Mouse (Mus musculus) R1 (cell line): Measurements from ENCODE around the gene Crabp2.
A peak's percentile ranks its signal among the peaks of the same experiment; 100 is the strongest.

Source experiments
- DNase-seq: peaks from one replicate; pipeline ENCODE4 v3.0.0-alpha.2; 2018; ENCODE audit warnings: low read depth, low spot score

The Crabp2 gene

DNA sequence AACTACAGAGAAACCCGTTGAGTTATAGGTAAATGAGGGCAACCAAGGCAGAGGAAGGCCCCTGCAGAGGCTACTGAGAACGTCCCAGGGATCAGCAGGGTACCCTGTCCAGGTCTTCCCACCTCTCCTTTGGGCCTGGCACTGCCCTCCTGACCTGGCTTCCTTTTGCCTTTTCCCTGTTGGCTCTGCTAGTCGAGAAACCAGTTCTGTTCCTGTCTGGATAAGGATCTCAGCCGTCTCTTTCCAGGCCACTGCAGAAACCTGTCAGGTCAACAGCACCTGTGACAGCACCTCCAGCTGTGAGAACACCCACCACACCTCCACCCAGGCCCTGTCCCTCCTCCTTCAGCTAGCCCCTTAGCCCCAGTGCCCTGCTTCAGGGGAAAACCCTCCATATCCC, 10.0 kb downstream of the Crabp2 start:
- no peak for DNase-seq

DNA sequence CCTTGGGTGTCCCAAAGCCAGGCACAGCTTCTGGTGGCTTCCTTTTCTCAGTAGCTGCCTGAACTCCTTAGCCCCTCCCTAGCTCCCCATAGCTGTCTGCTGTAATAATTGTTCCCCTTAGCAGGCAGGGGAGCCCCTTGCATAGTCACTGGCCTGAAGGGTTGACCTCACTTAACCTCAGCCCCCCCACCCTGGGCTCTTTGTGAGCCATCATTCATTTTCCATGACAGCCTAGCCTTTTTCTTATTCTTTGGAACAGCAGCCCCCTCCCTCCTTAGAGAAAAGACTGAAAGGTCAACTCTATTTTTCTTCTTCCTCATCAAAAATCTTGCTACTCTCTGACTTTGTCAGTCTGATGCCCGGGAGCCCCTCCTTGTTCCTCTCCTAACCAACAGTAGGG, 10.5 kb downstream of the Crabp2 start:
- no peak for DNase-seq

DNA sequence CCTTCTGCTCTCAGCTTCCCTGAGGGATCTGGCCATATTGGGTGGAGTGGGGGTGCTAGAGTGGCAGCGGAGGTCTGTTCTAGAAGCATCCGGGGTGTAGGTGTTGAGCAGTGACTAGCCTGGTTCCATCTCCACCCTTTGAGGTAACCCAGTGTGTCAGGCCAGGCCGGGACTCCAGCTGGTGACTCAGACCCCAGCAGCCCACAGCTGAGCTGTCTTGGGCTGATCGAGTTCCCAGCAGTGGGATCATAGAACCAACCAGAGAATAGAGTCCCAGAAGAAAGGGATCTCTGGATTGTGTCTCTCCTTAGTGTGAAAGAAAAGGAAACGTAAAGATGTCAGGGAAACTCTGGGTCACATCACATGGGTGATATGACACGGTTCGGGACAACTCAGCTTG, 10.9 kb downstream of the Crabp2 start:
- DNase-seq, result no peak

DNA sequence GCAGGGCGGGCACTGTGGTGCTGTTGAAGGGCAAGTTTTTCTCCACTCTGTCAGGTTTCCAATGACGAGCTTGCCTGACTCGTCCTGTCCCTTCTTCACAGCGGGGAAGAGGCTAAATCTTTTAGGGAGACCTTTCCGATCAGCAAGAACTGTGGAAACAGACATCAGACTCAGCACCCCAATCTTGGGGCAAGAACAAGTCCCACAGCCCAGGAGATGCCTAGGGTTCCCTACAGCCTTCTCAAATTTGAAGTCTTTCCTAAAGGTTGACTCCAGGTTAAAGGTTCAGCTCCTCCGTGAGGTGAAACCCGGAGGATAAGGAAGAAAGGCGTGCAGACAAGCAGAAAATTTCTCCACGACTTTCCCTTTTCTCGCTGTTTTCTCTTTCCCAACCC, 11.7 kb downstream of the Crabp2 start:
- DNase-seq, result no peak

DNA sequence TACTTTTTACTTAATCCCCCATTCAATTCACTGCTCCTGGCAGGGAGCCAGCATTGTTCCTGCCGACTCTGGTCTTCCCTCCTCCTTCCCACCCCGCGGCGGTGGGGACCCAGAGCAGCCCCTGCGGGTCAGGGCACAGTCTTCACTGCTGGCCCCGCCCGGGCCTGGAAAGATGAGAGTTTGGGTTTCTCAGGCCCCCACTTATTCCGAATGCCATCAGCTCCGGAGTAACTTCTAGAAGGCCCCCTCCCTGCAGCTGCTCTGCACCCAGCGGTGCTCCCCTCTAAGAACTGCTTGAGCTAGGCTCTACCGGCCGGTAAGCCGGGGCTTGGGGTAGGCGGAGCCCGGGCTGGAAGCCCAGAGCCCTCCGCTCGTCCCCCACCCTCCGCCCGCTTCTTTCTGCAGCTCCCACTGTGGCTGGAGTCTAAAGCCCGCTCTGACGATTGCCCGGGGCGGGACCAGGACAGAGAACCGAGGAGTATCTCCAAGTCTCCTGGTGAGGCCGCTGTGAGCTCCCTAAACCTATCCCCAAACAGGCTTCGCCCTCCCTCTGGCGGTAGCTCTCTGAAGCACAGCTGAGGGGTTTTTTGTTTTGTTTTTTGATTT, 12.2 kb downstream of the Crabp2 start:
- peak; percentile 98 for DNase-seq

DNA sequence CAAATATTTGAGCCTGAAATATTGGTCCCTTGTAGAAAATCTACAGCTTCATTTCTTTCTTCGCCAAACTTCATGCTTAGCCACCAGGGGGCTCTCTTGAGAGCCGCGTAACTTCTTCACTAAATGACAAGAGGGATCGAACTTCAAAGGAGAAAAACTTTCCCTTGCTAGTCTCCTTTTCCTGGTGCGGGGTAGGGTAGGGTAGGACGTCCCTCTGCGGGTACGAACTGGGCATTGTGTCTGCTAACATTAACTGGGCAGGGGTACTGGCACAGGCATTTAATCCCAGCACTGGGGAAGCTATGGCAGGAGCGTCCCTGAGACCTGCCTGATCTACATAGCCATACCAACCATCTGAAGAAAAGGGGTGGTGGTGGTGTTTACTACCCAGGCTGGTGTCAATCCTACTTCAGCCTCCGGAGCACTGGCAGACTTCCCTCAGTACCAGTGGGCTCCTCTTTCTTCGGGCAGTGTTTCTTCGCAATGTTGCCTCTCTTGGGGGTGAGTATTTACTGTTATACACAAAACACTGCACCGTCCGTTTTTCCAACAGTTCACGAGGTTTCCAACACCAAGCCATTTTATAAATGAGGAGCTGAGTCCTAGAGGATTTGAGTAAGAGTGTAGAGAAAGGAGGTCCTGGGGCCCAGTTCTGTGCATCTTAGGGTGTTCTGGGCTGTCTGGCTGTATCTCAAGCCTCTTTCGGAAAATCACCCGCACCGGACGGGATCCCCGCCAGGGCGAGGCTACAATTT, 21.9 kb downstream of the Crabp2 start:
- peak; percentile 84 for DNase-seq

DNA sequence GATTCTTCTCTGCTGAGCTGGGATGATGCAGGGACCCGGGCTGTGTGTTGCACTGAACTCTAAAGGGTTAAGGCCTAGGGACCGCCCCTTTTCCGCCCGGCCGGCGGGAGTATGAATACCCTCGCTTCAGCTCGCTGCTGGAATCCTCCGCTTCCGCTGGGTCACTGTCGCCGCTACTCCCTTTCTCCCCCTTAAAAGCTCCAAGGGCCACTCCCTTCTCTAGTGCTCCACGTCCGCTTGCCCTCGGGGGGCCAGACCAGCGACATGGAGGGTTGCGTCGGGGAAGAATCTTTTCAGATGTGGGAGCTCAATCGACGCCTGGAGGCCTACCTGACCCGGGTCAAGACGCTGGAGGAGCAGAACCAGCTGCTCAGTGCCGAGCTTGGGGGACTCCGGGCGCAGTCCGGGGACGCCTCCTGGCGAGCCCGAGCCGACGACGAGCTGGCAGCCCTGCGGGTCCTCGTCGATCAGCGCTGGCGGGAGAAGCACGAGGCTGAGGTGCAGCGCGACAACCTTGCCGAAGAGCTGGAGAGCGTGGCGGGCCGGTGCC, 22.5 kb downstream of the Crabp2 start, which contains the start of gene Nes:
Gene Nes, plus strand, starts transcription at position 140 of the 550 bp plus-strand sequence.
- DNase-seq, result peak; percentile 93

DNA sequence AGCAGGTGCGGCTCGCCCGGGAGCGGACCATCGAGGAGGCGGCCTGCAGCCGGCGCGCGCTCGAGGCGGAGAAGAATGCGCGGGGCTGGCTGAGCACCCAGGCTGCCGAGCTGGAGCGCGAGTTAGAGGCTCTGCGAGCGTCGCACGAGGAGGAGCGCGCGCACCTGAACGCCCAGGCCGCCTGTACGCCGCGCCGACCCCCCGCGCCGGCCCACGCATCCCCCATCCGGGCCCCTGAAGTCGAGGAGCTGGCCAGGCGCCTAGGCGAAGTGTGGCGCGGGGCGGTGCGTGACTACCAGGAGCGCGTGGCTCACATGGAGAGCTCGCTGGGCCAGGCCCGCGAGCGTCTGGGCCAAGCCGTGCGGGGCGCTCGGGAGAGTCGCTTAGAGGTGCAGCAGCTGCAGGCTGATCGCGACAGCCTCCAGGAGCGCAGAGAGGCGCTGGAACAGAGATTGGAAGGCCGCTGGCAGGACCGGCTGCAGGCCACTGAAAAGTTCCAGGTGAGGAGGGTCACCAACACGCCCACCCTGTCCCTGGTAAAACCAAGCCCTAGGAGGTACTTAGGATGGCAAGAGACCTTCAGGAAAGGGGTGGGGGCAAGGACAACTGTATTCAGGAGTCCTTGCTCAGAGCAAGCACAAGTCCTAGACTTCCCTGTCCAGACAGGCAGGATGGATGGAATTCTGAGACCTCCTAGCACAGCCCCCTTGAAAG, 23.2 kb downstream of the Crabp2 start:
- DNase-seq, result peak; percentile 43

DNA sequence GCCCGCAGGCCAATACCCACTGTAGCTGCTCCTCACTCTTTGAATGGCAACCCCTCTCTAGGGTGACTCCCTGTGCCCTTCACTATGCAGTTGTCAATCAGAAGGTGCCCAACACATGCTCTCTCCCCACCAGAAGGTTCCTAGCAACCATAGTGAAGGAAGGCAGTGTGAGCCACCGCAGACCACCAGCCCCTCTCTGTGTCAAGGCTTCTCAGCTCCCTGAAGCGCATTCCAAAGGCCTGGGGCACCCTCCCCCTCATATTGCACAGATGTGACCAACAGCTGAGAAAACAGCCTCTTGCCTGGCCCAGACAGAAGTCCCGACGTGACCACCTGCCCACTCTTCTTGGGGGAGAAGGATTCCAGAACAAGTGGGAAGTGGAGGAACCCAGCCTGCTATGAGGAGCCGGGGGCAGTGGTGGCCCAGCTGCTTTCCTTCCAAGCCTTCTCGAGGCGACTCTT, 23.8 kb downstream of the Crabp2 start:
- DNase-seq, result no peak

DNA sequence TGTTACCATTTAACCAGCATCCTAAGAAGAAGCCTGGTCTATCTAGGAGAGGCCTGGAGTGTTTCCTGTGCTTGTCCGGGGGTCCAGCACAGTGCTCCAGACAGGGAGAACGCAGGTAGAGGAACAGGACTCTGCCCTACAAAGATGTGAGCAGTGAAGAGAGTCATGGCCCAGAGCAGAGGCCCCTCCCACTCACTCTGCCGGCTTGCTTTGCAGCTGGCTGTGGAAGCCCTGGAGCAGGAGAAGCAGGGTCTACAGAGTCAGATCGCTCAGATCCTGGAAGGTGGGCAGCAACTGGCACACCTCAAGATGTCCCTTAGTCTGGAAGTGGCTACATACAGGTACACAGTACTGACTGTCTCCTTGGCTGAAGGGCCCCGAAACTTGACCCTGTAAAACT, 24.3 kb downstream of the Crabp2 start:
- no peak for DNase-seq

DNA sequence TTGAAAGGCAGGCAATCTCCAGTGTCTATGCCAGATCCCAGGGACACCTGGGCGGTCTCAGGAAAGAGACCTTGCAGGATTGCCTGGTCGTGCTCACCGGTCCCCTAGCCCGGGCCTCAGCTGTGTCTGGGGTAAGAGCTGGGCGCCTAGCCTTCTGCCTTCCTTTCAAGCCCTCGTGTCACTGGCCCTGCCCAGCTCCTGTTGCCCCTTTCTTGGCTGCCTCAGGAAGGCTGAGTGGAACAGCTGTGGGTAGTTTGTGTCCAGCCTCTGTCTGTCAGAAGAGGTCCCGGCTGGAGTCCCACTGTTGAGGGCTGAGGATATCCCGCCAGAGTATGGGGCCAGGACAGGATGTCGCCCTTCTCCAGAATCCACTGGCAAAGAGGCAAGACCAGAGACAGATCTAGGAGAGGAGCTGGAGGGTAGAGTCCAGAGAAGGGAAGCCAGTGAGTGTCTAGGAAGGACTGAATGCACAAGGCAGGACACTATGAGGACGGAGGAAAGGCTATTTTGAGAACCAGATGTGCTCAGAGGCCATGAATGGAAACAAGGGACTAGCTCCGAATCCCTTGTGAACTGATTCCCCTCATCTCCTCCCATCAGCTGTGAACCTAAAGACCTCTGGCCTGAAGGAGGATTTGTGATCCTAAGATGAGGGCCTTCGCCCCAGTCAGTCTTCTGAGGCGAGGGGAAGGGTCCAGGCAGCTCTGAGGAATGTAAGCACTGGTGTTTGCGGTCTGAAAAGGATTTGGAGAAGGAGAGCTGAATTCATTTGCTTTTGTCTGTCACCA, 25.3 kb downstream of the Crabp2 start:
- no peak for DNase-seq

DNA sequence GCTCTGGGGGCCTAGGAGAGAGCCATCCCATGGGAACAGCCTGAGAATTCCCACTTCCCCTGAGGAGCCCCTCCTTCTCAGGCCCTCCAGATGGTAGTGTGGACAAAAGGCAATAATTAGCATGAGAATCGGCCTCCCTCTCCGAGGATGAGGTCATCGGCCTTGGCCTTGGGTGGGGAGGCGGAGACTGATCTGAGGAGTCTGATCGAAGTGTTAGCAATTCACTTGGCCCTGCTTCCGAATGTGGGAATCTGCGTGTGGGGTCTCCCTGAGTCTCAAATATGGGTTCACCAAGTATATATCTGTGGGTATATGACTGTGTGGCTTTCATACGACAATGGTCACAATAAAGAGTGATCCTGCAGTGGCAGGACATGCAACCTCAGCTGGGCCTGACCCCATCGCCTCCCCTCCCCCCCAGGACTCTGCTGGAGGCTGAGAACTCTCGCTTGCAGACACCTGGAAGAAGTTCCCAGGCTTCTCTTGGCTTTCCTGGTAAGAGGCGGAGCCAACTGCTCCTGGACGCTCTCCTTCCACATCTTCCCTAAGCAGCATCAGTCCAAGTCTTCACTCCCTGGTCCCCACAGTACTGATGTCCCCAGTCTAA, 26.0 kb downstream of the Crabp2 start:
- peak; percentile 99 for DNase-seq

DNA sequence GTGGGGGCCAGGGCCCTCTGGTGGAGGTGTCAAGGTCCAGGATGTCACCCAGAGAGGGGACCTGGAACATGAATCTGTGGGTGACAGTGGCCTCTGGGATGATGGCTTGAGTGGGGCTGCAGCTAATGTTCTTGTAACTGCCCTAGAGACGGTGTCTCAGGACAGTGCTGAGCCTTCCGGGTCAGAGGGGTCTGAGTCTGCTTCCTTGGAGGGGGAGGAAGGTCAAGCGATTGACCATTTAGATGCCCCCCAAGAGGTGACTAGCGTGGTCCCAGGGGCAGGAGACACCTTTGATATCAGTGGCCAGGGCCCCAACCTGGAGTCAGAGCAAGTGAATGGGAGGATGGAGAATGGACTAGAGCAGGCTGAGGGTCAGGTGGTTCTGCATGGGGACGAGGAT, 31.0 kb downstream of the Crabp2 start:
- no peak for DNase-seq

DNA sequence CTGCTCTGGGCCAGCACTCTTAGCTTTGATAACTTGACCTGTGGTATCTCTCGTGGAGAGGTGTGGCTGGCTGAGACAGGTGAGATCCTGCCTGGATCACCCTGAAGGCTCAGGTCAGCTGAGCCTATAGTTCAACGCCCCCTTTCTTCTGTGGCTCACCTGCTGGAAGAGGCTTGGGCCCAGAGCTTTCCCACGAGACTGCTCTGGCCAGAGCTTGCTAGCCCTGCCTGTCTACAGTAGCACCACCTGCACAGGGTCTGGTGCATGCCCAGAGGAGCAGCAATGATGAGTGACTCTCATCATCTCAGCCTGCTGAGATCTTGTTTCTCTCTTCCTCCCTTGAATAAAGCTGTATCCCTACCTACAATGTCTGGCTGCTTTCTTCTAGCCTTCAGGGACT, 31.6 kb downstream of the Crabp2 start:
- no peak for DNase-seq

DNA sequence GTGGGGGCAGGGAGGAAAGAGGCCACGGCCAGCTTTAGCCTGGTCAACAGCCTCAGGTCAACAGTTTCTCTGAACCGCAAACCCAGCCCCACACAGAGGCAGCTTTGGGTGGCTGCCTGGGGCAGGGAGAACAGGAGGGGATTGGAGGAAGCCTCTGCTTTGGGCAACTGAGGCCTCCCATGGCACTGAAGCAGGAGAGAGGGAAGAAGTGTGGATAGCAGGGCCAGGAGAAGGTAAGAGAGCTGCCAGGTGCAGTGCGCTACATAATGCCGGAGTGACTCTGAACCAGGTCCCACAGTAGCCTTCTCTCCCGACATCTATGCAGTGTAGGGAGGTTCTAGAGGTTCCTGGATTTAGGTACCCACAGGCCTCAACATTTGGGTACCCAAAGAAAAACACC, 32.3 kb downstream of the Crabp2 start:
- no peak for DNase-seq

DNA sequence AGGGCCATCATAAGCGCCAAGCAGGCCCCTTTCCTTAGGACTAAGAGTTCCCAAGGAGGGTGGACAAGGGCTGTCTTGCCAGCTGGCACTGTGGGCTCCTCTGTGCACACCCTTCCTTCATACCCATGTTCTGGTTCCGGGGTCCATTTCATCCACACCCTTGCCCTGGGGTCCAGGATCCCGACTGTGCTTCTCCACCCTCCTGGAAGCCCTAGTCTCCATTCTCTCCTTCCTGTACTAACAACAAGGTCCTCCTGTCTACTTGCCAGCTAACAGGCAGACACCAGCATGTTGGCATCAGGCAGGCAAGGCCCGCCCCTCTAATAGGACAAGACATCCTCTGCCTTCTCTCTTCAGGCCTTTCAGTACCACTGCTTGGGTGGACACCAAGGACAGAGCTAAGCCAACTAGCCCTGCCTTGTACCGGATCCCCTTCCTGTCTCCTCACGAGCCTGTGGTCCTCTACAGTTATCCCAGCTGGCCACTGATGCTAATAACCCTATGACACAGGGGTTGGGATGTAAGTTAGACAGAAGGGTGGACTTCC, 32.8 kb downstream of the Crabp2 start:
- DNase-seq, result no peak

DNA sequence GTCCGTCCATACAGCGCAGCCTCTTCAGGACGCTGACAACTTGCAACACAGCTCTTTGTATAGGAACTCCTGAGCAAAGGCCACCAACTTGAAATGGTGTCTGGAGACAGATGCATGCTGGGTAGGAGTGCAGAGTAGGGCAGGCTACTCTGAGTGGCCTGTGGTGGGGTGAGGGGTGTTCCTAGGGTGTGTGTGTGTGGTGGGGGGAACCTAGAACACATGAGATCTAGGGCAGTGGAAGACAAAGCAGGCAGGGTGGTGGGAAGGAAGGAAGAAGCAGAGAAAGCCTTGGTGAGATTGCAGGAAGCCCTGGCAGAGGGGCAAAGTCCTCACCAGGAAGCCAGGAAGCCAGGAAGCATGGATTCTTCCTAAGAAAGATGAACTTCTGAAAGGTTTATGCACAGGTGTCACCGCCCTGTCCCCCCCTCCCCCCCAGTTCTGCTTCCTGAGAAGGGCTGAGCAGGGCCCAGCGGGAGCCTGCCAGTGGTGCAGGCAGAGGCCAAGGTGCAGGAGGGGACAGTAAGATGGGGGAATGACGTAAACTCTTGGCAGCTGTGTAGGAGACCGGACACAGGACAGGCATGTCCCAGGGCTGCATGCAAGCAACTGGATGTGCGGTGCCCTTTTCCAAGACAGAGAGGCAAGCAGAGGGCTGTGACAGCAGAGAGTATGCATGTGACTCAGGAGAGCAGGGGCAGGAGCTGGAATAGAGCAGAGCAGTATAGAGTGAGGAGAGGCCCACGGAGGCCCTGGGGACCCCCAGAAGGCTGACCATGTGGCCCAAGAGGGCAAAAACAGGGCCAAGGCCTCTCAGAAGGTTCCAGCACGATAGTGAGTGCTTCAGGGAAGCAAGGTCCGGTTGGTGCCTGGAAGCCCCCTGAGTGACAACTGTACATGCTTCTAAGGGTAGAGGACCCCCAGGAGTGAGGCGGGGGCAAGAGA, 33.7 kb downstream of the Crabp2 start:
- no peak for DNase-seq

DNA sequence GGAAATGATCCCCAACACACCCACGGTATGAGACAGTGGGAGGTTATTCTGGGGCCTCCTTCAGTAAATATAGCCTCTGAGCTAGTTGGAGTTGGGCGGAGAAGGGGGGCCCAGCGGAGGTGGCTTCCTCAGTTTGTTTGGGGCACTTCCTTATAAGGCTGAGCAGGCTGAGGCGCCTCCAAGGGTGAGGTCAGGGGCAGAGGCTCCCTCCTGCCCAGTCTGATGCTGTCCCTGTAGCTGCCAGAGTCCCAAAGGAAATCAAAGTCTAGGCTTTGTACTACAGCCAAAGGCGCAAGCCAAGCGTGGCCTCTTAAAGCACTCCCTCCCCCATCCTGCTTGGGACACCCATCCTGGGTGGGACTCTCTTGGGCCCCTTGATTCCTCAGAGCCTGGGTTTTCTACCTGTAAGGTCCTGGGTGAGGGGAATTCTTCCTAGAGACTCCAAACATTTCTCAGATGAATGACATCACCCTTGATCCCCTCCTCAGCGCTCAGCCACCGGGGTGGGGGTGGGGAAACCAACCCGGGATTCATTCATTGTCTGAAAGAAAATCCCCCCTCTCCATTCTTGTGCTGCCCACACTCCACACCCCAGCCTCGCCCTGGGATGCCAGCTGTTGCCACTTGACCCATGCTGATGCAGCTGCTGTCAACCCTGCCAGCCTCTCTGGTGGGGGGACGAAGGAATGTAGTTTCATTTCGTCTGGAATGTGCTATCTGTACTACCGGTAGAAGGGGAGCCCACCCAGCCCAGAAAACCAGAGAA, 34.6 kb downstream of the Crabp2 start:
- DNase-seq, result no peak

DNA sequence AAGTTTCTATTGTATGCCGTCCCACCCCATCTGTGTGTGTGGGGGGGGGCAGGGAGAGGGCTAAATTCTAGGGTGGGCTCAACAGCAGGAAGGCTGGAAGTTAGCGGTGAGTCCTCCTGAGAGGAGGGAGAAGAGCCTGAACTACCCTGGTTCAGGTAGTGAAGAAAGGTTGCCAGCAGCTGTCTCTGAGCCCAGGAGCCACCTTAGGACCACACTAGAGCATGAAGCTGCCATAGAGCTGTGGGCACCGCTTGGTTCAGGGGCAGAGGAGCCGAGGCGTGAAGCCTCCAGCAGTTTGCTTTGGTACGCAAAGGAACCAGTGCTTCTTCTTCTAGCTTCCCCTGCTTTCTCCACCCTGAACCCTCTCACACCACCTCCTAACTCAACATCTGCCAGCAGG, 35.2 kb downstream of the Crabp2 start:
- DNase-seq, result no peak
